Mouse (Mus musculus) midbrain, embryonic 12.5 days (tissue): ENCODE results near the gene Gpr137c. TPM values are rescaled to one million over a fixed set of nuclear protein-coding genes. Genes with fewer than 3 reads are reported as not detected.

ENCODE experiments used
- ATAC-seq: fragments of 200-750 bp; cut with Nextera tagmentation; 2 replicates; pipeline ENCODE4 v1.8.0; 2017; ENCODE audit warnings: low read depth, moderate TSS enrichment, moderate library complexity; ENCODE audit not compliant: low FRiP score
- H3K27ac ChIP-seq: fragments of 300-500 bp; sonication (generic); replicated peaks from 2 replicates; pipeline ENCODE4 v1.5.1; 2016; ENCODE audit warnings: mild to moderate bottlenecking
- H3K27me3 ChIP-seq: fragments of 300-500 bp; sonication (generic); 2 replicates; pipeline ENCODE4 v1.6.1; 2016; ENCODE audit warnings: mild to moderate bottlenecking
- H3K36me3 ChIP-seq: fragments of 300-500 bp; sonication (generic); 2 replicates; pipeline ENCODE4 v1.6.1; 2016
- H3K4me1 ChIP-seq: fragments of 300-500 bp; sonication (generic); 2 replicates; pipeline ENCODE4 v1.6.1; 2016
- H3K4me2 ChIP-seq: fragments of 300-500 bp; sonication (generic); replicated peaks from 2 replicates; pipeline ENCODE4 v1.6.1; 2016; ENCODE audit warnings: mild to moderate bottlenecking, moderate library complexity
- H3K4me3 ChIP-seq: fragments of 300-500 bp; sonication (generic); 2 replicates; pipeline ENCODE4 v1.5.1; 2016; ENCODE audit warnings: mild to moderate bottlenecking
- H3K9ac ChIP-seq: fragments of 300-500 bp; sonication (generic); replicated peaks from 2 replicates; pipeline ENCODE4 v1.6.1; 2016; ENCODE audit warnings: mild to moderate bottlenecking, moderate library complexity
- H3K9me3 ChIP-seq: fragments of 300-500 bp; sonication (generic); 2 replicates; pipeline ENCODE4 v1.6.1; 2016; ENCODE audit warnings: mild to moderate bottlenecking
- WGBS: fragments of 180-500 bp; shearing (Covaris S2); methylation state at CpG from one replicate; pipeline ENCODE4 v1.1.7; 2016; 5-methylcytosine and 5-hydroxymethylcytosine counted together
- polyA plus RNA-seq: library from polyadenylated mRNA; unstranded; fragments of >200 nt; fragmentation: Nextera tagmentation; extraction: Ambion mirVana; gene quantifications from 2 replicates; pipeline ENCODE4 v1.2.1, GENCODE M21; 2016

Gene Gpr137c
- polyA plus RNA-seq, 1 experiment from 2014 or later: 12.2 TPM

DNA sequence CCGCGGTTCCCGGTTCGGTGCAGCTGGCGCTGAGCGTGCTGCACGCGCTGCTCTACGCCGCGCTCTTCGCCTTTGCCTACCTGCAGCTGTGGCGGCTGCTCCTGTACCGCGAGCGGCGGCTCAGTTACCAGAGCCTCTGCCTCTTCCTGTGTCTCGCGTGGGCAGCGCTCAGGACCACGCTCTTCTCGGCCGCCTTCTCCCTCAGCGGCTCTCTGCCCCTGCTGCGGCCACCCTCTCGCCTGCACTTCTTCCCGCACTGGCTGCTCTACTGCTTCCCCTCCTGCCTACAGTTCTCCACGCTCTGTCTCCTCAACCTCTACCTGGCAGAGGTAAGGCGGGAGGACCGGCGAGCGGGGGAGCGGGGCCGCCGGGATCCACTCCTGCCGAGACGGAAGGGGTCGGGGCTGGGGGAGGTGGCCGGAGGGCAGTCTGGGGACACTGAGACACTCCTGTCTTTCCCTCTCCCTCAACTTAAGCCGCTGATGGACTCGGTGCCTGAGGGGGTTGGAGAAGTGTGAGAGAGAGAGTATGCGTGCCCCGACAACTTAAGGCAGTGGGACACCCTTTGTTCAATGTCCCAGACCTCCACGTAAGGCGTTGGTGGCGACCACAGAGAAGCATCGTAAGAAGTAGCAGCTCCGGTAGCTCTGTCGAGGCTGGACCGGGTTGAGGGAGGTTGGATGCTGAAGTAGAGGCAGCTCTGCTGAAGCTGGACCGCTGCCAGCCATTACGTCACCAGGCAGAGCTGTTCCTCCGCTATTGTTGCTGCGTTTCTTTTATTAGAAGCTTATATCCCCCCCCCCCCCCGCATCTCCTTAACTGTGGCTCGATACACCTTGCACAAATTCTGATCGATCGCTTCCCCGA, 806 bp downstream of the Gpr137c start, which contains the start of gene Txndc16:
Txndc16 (minus strand) TSS at position 239 of the 867 bp plus-strand sequence.
- no peaks in the 10 kb centered on the region for H3K9me3 ChIP-seq
- H3K9ac ChIP-seq: peak within 1 kb of the TSS; percentile 97
- WGBS: under 1% methylated on average over 54 of the region's 59 CpGs
- H3K36me3 ChIP-seq: no peaks in the 10 kb centered on the region
- H3K27ac ChIP-seq: peak within 1 kb of the TSS; percentile 93
- peak within 1 kb of the TSS; percentile 69 for H3K4me2 ChIP-seq
- H3K4me3 ChIP-seq: peak within 1 kb of the TSS; percentile 91
- peak; percentile 24 for ATAC-seq
- H3K4me1 ChIP-seq: peaks cover 13% of the 10 kb centered on the region
- no peaks in the 10 kb centered on the region for H3K27me3 ChIP-seq

DNA sequence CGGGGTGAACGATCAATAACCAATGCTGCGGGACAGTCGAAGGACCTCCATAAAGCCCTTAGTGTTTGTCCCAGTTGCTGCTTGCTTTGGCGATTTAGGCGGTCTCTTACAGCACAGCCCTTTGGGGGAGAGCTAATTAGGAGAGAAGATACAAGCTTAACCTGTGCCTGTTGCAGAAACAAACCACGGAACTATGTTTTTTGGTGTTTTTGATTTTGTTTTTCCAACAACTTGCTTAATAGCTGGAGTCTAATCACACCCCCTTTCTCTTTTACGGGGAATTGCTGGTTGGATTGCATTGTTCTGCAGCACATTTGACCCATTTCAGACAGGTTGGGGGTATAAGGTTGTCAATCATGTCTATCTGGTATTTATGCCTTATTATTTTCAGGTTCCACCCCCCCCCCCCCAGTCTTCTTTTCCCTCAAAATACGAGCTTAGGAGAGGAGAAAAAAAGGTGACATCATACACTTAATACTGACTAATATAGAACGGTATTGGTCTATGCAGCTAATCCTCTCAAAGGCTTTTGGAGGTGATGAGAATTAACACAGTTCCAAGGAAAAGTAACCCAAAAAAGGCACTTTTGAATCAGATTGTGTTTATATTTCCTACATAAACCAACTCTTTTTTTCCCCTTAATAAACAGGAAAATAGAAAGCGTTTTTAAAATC, 1.6 kb downstream of the Gpr137c start:
- H3K27me3 ChIP-seq: no peaks in the 10 kb centered on the region
- ATAC-seq: peak; percentile 1; the same call in 1 of the 2 replicates
- peak overlapping the region; percentile 93 for H3K27ac ChIP-seq
- H3K4me2 ChIP-seq: peak overlapping the region; percentile 69
- no peaks in the 10 kb centered on the region for H3K9me3 ChIP-seq
- peaks cover 13% of the 10 kb centered on the region for H3K4me1 ChIP-seq
- 8% methylated on average over 11 of the region's 11 CpGs for WGBS
- peak overlapping the region; percentile 97 for H3K9ac ChIP-seq
- H3K4me3 ChIP-seq: peak overlapping the region; percentile 91
- H3K36me3 ChIP-seq: no peaks in the 10 kb centered on the region

DNA sequence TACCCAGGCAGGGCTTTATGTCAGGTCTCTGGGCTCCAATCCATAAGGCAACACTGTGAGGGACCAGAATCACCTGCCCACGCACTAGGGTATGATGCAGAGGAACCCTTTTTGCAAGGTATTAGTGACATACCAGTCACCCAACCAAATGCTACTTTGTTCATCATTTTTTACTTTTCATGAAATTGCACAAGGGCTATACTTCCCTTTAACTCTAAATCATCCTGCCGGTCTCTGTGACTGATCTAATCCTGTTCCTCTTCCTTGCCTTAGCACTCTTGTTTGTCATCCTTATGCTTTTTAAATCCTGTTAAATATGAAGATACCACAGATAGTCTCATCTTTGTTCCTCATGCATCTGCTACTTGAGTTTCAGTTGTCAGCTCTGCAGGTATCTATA, 19.5 kb downstream of the Gpr137c start:
- H3K9me3 ChIP-seq: no peaks in the 10 kb centered on the region

DNA sequence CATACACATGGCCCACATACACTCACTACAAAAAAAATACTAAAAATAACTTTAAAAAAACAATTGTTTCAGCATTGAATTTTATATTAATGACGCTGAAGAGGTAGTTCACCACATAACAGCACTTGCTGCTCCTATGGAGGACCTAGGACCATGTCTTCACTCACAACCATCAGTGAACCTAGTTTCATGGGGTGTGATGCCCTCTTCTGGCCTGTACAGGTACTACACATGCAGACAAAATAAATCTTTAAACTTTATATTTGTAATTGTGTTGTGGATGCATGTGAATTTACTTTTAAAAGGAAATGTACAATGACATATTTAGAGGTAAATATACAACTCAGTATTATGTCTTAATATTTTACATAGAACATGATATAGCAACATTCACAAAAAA, 22.1 kb downstream of the Gpr137c start:
- WGBS: 40% methylated on average over 1 of the region's 1 CpGs
- ATAC-seq: no peak
- Histone ChIP-seq H3K9ac (no peak overlapping the region), H3K4me1 (no peaks in the 10 kb centered on the region), H3K4me3 (no peak overlapping the region), H3K36me3 (0 out of 2 replicates have a peak, but pooled peaks cover 5% of the 10 kb centered on the region), H3K27me3 (no peaks in the 10 kb centered on the region), H3K27ac (no peak overlapping the region), H3K4me2 (no peak overlapping the region), H3K9me3 (no peaks in the 10 kb centered on the region)

More for the DNA sequence above, 19.5 kb downstream of the Gpr137c start:
- no peak for ATAC-seq
- WGBS: 81% methylated on average over 2 of the region's 2 CpGs
- no peaks in the 10 kb centered on the region for H3K4me1 ChIP-seq
- no peaks in the 10 kb centered on the region for H3K36me3 ChIP-seq
- H3K27me3 ChIP-seq: no peaks in the 10 kb centered on the region
- no peak overlapping the region for H3K4me3 ChIP-seq
- H3K9ac ChIP-seq: no peak overlapping the region
- H3K27ac ChIP-seq: no peak overlapping the region
- H3K4me2 ChIP-seq: no peak overlapping the region

DNA sequence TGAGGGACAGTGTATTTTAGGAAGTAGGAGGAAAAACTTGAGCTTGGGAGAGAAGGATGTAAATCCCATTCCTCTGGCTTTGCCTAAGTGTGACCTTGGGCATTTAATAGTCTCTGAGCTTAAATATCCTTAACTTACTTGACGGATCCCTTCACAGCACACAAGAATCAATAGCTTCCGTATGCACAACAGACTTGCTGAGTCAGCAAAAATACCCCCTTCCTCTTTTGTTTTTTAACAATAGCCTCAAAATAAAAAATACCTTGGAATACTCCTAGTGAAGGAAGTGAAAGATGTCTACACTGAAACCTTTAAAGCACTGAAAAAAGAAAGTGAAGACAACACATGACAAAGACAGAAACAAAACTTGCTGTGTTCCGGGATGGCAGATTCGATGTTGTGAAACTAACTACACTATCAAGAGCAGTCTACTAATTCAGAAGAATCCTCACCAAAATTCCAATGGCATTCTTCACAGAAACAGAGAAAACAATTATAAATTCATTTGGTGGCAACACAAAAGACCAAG, 32.1 kb downstream of the Gpr137c start:
- H3K27ac ChIP-seq: no peak overlapping the region
- no peaks in the 10 kb centered on the region for H3K27me3 ChIP-seq
- no peaks in the 10 kb centered on the region for H3K4me1 ChIP-seq
- no peak overlapping the region for H3K4me3 ChIP-seq
- H3K9ac ChIP-seq: no peak overlapping the region
- WGBS: 90% methylated on average over 4 of the region's 4 CpGs
- ATAC-seq: no peak
- no peaks in the 10 kb centered on the region for H3K9me3 ChIP-seq
- H3K4me2 ChIP-seq: no peak overlapping the region
- H3K36me3 ChIP-seq: peaks cover 14% of the 10 kb centered on the region

DNA sequence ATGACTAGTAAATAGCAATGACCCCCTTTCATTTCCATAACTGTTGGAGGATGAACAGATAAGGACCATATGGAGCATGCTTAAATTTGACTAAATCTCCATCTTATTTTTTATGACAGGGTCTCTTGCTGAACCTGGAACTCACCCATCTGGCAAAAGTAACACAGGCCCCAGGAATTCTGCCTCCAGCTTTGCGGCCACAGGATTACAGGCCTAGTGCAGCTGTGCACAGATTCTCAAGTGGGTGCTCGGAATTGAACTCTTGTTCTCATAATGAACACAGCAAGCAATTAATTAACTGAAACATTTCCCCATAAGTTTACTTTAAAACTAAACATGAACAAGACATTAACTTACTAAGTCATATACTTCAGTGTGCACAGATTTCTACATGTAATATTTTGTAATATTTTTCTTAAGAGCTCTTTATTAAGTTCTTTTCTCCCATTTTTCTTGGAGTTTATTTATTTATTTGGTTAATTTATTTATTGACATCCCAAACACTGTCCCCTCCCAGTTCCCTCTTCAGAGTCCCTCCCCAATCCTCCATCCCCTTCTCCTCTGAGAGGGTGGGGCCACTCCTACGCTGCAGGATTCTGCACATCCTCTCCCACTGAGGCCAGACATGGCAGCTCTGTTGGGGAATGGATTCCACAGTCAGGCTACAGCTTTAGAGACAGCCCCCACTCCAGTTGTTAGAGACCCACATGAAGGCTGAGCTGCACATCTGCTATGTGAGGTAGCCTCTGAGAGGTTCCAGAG, 44.5 kb downstream of the Gpr137c start:
- Histone ChIP-seq H3K27me3 (no peaks in the 10 kb centered on the region), H3K27ac (no peak overlapping the region), H3K4me3 (no peak overlapping the region), H3K4me2 (no peak overlapping the region), H3K9ac (no peak overlapping the region), H3K4me1 (no peaks in the 10 kb centered on the region), H3K9me3 (0 out of 2 replicates have a peak, but pooled peaks cover 3% of the 10 kb centered on the region), H3K36me3 (peaks cover 19% of the 10 kb centered on the region)
- ATAC-seq: no peak
- 87% methylated on average over 3 of the region's 3 CpGs for WGBS

DNA sequence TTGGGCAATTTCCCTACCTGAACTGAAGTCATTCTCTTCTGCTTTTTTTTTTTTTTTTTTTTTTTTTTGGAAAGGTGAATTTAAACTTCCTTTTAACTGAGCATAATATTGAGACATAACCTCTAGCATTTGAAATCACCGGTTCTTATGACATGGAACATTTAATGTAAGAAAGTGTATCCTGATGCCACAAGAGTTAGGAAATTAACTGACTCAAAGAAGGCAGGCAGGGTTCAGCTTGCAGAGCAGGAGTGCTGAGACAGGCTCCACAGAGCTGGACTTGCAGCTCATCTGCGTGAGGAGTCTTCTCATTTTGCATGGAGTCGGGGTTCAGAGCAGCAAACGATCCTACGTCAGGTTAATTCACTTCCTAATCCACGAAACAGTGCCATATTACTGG, 56.3 kb downstream of the Gpr137c start:
- Histone ChIP-seq H3K9me3 (no peaks in the 10 kb centered on the region), H3K36me3 (peaks cover 22% of the 10 kb centered on the region), H3K9ac (no peak overlapping the region), H3K27ac (no peak overlapping the region), H3K4me2 (no peak overlapping the region), H3K27me3 (no peaks in the 10 kb centered on the region), H3K4me1 (no peaks in the 10 kb centered on the region), H3K4me3 (no peak overlapping the region)
- no peak for ATAC-seq
- 91% methylated on average over 6 of the region's 6 CpGs for WGBS

DNA sequence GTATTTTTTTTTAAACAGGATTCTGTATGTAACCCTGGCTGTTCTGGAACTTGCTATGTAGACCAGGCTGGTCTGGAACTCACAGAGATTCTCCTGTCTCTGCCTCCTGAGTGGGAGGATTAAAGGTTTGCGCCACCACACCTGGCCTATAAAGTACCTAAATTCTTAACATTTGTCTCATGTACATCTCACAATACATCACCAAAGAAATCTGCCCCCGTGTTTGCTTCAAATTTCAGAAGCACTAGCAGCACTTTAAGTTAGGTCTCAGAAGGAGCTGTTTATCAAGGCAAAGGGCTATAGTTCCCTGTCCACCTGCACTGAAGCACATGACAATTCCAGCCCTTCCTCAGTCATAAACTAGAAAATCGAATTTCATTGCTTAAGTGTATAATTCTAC, 62.5 kb downstream of the Gpr137c start:
- no peaks in the 10 kb centered on the region for H3K4me1 ChIP-seq
- WGBS: 89% methylated on average over 3 of the region's 3 CpGs
- no peak for ATAC-seq

DNA sequence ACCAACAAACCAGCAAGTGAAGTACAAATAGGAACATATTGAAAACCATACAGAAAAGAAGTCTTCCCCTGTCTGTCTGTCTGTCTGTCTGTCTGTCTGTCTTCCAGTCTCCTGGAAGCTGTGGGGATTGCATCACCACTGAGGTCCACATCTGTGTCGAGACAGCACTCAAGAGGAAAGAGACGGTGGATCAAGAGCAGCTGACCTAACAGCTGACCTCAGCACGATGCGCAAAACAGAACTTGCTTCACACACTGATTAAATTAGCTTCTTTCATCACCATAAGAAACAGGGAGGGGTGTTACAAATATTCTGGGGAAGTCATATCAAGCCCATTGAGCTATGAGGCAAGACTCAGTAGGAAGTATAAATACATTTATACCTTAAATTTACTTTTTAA, 72.1 kb downstream of the Gpr137c start:
- 75% methylated on average over 4 of the region's 4 CpGs for WGBS
- H3K4me3 ChIP-seq: no peak overlapping the region
- no peak for ATAC-seq
- H3K4me2 ChIP-seq: no peak overlapping the region
- H3K27ac ChIP-seq: no peak overlapping the region
- no peaks in the 10 kb centered on the region for H3K27me3 ChIP-seq
- peaks cover 19% of the 10 kb centered on the region; the same call in 1 of the 2 replicates for H3K36me3 ChIP-seq
- no peaks in the 10 kb centered on the region for H3K4me1 ChIP-seq
- no peak overlapping the region for H3K9ac ChIP-seq
- no peaks in the 10 kb centered on the region for H3K9me3 ChIP-seq

More for the DNA sequence above, 62.5 kb downstream of the Gpr137c start:
- Histone ChIP-seq H3K27me3 (no peaks in the 10 kb centered on the region), H3K4me3 (no peak overlapping the region), H3K9ac (no peak overlapping the region), H3K27ac (no peak overlapping the region), H3K4me2 (no peak overlapping the region), H3K36me3 (peaks cover 19% of the 10 kb centered on the region), H3K9me3 (no peaks in the 10 kb centered on the region)

DNA sequence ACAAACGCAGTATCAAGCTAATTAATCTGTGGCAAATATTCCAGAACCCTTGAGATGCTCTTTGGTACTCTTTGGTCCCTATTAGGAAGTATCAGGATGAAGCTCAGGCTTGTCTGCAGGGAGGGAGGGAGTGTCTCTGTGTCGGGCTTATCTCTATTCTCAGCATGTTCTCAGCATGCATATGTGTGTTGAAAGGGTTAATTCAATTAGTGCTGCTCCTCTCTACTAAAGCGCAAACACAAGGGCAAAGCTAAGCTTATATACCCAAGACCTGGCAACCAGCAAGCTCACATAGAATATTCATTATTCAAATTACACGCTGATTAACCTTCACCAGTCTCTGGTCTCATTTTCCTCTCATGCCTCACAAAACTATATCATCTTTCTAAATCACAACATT, 84.4 kb downstream of the Gpr137c start:
- peak; percentile 89 for ATAC-seq
- WGBS: 37% methylated on average over 4 of the region's 4 CpGs

DNA sequence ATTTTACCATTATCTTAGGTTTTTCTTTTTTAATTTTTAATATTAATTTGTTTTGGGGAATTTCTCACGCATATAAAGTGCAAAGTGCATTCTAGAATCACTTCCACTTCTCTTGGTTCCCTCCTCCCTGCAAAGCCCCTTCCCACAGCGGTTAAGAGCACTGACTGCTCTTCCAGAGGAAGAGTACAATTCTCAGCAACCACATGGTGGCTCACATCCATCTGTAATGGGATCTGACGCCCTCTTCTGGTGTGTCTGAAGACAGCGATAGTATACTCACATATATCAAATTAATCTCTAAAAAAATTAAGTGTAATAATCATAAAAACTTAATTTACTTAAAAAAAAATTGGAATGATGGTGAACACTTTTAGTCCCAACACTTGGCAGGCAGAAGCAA, 84.9 kb downstream of the Gpr137c start:
- H3K27ac ChIP-seq: no peak overlapping the region
- H3K36me3 ChIP-seq: peaks cover 29% of the 10 kb centered on the region
- peak; percentile 78 for ATAC-seq
- H3K9me3 ChIP-seq: no peaks in the 10 kb centered on the region
- 61% methylated on average over 4 of the region's 4 CpGs for WGBS
- no peak overlapping the region for H3K4me3 ChIP-seq
- no peak overlapping the region for H3K9ac ChIP-seq
- H3K27me3 ChIP-seq: no peaks in the 10 kb centered on the region
- no peak overlapping the region for H3K4me2 ChIP-seq
- H3K4me1 ChIP-seq: 0 out of 2 replicates have a peak, but pooled peaks cover 2% of the 10 kb centered on the region

More for the DNA sequence above, 84.4 kb downstream of the Gpr137c start:
- H3K4me3 ChIP-seq: no peak overlapping the region
- 0 out of 2 replicates have a peak, but pooled peaks cover 2% of the 10 kb centered on the region for H3K4me1 ChIP-seq
- no peak overlapping the region for H3K27ac ChIP-seq
- H3K9ac ChIP-seq: no peak overlapping the region
- peaks cover 34% of the 10 kb centered on the region for H3K36me3 ChIP-seq
- H3K27me3 ChIP-seq: no peaks in the 10 kb centered on the region
- no peaks in the 10 kb centered on the region for H3K9me3 ChIP-seq
- H3K4me2 ChIP-seq: no peak overlapping the region
